Mouse (Mus musculus) kidney, adult 2 months (tissue): ENCODE measurements around the gene Fchsd2.

Experiments
- CTCF ChIP-seq: fragments of 200-500 bp; conservative IDR thresholded peaks from 2 replicates; pipeline ENCODE4 v1.5.1; 2011; ENCODE audit warnings: low read depth, mild to moderate bottlenecking, control low read depth, low read length, moderate library complexity, mixed read lengths; ENCODE audit not compliant: insufficient read depth, insufficient read length
- POLR2A ChIP-seq: fragments of 200-500 bp; IDR thresholded peaks from one replicate; pipeline ENCODE4 v1.6.1; 2011; ENCODE audit warnings: low read depth, low read length, control low read depth

DNA sequence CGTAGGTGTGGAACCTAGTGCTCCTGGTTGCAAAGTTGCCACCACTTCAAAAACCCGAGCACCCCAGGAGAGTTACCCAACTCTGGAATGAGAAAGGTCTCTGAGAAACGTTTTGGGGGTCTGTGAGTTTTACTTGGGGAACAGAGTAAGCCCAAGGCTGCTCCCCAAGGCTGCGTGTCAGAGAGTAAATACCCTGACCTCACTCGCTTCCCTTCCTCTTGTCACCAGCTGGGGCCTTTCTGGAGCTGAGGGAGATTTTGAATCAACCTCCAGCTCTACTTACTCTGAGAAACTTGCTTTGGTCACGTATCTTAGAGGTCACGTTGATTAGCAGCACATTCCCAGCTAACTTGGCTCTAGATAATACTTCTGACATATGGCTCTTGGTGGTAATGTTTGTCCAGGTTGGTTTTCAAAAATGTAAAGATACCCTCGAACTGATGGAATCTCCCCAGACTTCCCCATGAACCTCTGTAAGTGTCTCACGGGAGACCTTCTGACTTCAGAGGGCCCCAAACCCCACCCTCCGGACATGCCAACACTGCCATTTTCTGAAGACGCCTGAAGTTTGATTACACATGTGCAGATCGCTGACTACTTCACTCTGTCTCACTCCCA lies 20.4 kb upstream of the Fchsd2 start:
- TF ChIP-seq CTCF (no peak), POLR2A (no peak)
